Mouse (Mus musculus) yolk sac, embryonic 10.5 days (tissue): ENCODE results near the gene Gm28539.
"Not testable (repeated sequence)": the region's sequence is repeated elsewhere in the genome, so short reads cannot be mapped to it uniquely, and the experiment has no call there.

Source experiments
- DNase-seq: peaks from one replicate; pipeline ENCODE4 v3.0.0-alpha.2; 2017; ENCODE audit warnings: low spot score

The Gm28539 gene

GRCm38 (mm10) chr16:18969420-18970128, 133.2 kb downstream of the Gm28539 start:
- DNase-seq, result no peak

GRCm38 (mm10) chr16:18970837-18971236, 134.5 kb downstream of the Gm28539 start:
- DNase-seq, result peak; percentile 70

- not testable (repeated sequence) for DNase-seq
Measured at GRCm38 (mm10) chr16:18975665-18976064, 139.3 kb downstream of the Gm28539 start.

- DNase-seq, result no peak
Measured at GRCm38 (mm10) chr16:18976315-18976714, 139.9 kb downstream of the Gm28539 start.

GRCm38 (mm10) chr16:18986381-18986780, 150.0 kb downstream of the Gm28539 start:
- DNase-seq, result no peak

- no peak for DNase-seq
Measured at GRCm38 (mm10) chr16:18986860-18987259, 150.5 kb downstream of the Gm28539 start.

GRCm38 (mm10) chr16:19002610-19003389, 166.4 kb downstream of the Gm28539 start:
- DNase-seq, result not testable (repeated sequence)

- DNase-seq, result no peak
Measured at GRCm38 (mm10) chr16:19003757-19004156, 167.4 kb downstream of the Gm28539 start.

- DNase-seq, result no peak
Measured at GRCm38 (mm10) chr16:19005298-19005697, 168.9 kb downstream of the Gm28539 start.
